Mouse (Mus musculus): Measurements from ENCODE around the gene Hoxc9. TPM values are rescaled to one million over a fixed set of nuclear protein-coding genes. Genes with fewer than 3 reads are reported as not detected.

The Hoxc9 gene
- not detected for polyA plus RNA-seq (2017; shearing (Covaris generic))

DNA sequence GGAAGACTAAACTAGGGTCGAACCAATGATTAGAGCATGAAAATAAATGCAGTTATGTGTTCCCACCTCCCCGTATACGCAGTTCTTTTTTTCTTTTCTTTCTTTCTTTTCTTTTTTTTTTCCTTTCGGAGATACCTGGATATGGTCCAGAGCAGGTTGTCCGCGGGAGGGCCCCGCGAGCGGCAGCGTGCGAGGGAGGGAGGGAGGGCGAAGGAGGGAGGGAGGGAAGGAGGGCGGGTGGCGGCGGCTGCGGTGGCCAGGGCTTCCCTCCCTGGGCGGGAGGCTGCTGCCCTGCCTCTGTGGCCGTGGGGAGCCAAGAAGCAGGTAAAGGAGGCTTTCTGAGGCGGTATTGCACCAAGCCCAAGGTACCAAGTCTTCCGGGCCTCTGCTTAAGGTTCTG is at the start of gene Hoxc9:
Hoxc9 (plus strand) TSS at position 269 of the 400 bp plus-strand sequence.

DNA sequence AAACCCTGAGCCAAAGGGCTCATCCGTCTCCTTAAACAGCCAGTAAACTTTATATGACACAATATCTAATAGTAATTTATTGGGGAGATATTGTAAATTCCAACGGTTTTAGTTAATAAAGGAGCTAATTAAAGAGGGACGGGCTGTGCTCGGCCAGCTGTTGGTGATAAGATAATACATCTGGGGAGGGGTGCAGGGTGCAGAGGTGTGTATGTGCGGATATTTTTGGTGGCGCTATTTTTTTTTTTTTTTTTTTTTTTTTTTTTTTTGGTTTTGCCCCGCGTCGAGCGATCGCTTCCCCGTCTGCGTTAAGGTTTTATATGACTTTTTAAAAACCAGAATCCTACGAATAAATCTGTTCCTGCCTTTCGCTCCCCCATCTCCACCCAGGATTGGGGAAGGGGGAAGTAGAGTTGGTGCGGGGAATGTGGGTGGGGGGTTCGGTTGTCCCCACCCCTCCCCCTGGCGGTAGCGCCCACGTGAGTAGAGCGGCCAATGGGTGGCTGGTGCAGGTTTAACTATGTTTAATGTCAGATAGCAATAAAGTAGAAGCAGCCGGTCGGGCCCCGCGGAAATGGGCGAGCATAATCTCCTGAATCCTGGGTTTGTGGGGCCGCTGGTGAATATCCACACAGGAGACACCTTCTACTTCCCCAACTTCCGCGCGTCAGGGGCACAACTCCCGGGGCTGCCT is 39.8 kb upstream of the Hoxc9 start, which contains the start of gene Hoxc12:
Hoxc12 (plus strand) TSS at position 479 of the 694 bp plus-strand sequence.

DNA sequence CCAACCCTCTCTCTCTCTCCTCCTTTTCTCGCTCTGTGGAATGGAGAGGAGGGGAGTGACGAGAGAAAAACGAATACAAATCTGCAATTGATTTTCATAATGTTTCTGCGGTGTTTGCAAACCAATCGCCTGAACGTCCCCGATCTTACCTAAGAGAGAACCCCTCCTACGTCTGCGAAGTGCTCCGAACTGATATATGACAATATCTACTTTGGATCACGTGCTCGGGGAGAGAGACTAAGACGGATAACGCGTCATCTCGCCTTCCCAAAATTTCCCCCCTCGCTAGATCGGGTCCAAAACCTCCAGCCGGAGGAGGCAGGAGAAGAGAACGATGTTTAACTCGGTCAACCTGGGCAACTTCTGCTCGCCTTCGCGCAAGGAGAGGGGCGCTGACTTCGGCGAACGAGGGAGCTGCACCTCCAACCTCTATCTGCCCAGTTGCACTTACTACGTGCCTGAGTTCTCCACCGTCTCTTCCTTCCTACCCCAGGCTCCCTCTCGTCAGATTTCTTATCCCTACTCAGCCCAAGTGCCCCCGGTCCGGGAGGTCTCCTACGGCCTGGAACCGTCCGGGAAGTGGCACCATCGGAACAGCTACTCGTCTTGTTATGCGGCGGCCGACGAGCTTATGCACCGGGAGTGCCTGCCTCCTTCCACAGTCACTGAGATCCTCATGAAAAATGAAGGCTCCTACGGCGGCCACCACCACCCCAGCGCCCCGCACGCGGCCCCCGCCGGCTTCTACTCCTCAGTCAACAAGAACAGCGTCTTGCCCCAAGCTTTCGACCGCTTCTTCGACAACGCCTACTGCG is 21.8 kb upstream of the Hoxc9 start, which contains the start of gene Hoxc11:
Hoxc11 (plus strand) TSS at position 236 of the 815 bp plus-strand sequence.

DNA sequence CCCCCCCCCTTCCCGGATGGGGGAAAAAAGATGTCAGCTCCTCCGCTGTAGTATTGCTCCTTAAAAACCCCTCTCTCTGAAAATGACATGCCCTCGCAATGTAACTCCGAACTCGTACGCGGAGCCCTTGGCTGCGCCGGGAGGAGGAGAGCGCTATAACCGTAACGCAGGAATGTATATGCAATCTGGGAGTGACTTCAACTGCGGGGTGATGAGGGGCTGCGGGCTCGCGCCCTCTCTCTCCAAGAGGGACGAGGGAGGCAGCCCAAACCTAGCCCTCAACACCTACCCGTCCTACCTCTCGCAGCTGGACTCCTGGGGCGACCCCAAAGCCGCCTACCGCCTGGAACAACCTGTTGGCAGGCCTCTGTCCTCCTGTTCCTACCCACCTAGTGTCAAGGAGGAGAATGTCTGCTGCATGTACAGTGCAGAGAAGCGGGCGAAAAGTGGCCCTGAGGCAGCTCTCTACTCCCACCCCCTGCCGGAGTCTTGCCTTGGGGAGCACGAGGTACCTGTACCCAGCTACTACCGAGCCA is 9.4 kb upstream of the Hoxc9 start, which contains the start of gene Hoxc10:
Hoxc10 (plus strand) TSS at position 21 of the 536 bp plus-strand sequence.

GRCm38 (mm10) chr15:102967312-102967510 is 9.0 kb upstream of the Hoxc9 start, which contains the start of gene Hoxc5:
TSS of gene Hoxc5 (plus strand) at chr15:102967443.

DNA sequence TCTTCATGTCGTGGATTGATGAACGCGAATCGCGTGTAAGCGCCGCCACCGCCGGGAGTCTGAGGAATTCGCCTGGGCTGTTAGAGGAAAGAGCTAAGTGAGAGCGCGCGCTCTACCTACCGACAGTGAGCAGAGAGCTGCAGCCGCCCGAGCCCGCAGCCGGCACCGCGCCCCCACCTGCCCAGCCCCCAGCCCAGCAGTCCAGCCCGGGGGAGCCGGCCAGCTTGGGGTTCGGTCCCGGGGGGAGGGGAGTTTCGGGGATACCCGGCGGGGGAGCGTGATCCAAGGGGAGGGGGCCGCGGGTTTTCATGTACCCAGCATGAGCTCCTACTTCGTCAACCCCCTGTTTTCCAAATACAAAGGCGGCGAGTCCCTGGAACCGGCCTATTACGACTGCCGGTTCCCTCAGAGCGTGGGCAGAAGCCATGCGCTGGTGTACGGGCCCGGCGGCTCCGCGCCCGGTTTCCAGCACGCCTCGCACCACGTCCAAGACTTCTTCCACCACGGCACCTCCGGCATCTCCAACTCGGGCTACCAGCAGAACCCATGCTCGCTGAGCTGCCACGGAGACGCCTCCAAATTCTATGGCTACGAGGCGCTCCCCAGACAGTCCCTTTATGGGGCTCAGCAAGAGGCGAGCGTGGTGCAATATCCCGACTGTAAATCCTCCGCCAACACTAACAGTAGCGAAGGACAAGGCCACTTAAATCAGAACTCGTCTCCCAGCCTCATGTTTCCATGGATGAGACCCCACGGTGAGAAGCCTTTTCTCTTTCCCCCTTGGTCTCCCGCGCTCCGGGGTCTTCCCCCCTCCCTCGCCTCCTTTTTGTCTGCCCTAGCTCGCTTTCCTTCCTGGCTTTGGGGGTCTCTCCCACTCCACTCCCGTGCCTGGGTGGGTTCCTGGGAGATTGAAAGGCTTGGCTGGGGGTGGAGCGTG is 14.5 kb downstream of the Hoxc9 start, which contains the start of gene Hoxc8:
Hoxc8 (plus strand) TSS at position 147 of the 937 bp plus-strand sequence.

DNA sequence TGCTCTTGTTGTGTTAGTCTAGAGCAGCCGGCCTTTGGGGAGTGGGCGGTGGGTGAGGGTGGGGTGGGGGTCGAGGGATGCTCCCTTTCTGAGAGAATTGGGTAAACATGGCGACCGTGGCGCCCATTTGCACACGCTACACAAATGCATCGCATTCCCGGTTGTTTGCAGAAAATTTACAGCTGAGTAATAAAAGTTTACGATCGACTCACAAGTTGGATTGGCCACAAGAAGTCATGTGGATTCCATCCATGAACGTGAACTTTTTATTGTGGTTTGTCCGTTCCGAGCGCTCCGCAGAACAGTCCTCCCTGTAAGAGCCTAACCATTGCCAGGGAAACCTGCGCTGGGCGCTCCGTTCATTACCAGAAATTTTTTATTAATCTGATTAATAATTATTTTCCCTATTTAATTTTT is 21.7 kb downstream of the Hoxc9 start, which contains the start of gene Hoxc6:
Hoxc6 (plus strand) TSS at position 319 of the 417 bp plus-strand sequence.

DNA sequence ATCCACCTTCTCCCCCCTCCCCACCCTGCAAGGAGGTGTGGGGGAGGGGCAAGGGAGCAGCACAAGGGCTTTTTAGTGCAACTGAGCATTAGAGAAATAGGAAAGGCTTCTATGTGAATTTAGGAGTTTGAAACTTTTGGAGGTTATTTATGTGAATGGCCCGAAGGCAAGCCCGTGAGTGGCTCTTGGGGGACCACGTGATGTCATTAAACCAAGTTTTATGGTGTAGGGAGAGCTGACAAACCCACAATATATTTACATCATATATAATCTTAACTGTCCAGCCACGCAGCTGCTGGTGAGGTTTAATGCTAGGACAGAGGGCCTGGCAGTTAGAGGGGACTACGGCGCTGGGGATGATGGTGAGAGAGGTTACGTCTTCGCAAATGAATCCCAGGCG is 42.4 kb downstream of the Hoxc9 start, which contains the start of gene Hoxc4:
Hoxc4 (plus strand) TSS at position 299 of the 400 bp plus-strand sequence.

Other genes starting within 250 kb of the Hoxc9 start
- under 1 TPM; 0.20 to 0.56 TPM for gene Hoxc13, start 55.3 kb upstream of the Hoxc9 start, polyA plus RNA-seq (2017; shearing (Covaris generic))
- under 1 TPM; 0.73 to 0.76 TPM for gene Hoxc12, start 39.7 kb upstream of the Hoxc9 start, polyA plus RNA-seq (2017; shearing (Covaris generic))
- not detected for gene Hoxc11, start 22.0 kb upstream of the Hoxc9 start, polyA plus RNA-seq (2017; shearing (Covaris generic))
- under 1 TPM; 0.08 to 0.77 TPM for gene Hoxc10, start 9.6 kb upstream of the Hoxc9 start, polyA plus RNA-seq (2017; shearing (Covaris generic))
- not detected for gene Hoxc5, start 9.0 kb upstream of the Hoxc9 start, polyA plus RNA-seq (2017; shearing (Covaris generic))
- 1 to 10 TPM in 1 of 2 experiments, under 1 TPM in 1; 0.17 to 2.6 TPM for gene Hoxc8, start 14.2 kb downstream of the Hoxc9 start, polyA plus RNA-seq (2017; shearing (Covaris generic))
- gene Hoxc6, start 21.8 kb downstream of the Hoxc9 start, polyA plus RNA-seq (2017; shearing (Covaris generic)): not detected
- not detected for gene Hoxc4, start 42.5 kb downstream of the Hoxc9 start, polyA plus RNA-seq (2017; shearing (Covaris generic))
- gene Smug1, start 190.7 kb downstream of the Hoxc9 start, polyA plus RNA-seq (2017; shearing (Covaris generic)): 10 to 100 TPM in 1 of 2 experiments, 1 to 10 TPM in 1; 8.5 to 10.6 TPM

All from inflammation-experienced regulatory T-cells (primary cell).